Mouse (Mus musculus) testis, postnatal 14 days (tissue): ENCODE measurements around the gene Bhlhe41.

Experiments used
- DNase-seq: peaks from one replicate; pipeline ENCODE4 v3.0.0; 2021; ENCODE audit warnings: low spot score

Bhlhe41 gene

DNA sequence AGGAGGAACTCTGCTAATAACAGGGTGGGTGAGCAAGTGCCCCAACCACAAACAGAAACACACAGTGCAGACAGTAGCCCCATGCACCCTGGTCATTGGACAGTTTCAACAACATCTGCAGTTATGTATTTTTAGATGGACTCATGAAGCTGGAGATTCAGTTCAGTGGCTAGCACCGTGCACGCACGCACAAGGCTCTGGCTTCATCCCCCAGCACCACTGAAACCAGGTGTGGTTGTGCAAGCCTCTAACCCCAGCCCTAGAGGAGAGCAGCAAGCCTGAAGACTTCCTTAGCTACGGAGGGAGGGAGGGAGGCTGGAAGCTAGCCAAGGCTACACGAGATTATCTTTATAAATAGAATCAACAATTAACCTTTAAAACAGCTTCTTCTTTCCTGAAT is 19.7 kb downstream of the Bhlhe41 start:
- DNase-seq = no peak

DNA sequence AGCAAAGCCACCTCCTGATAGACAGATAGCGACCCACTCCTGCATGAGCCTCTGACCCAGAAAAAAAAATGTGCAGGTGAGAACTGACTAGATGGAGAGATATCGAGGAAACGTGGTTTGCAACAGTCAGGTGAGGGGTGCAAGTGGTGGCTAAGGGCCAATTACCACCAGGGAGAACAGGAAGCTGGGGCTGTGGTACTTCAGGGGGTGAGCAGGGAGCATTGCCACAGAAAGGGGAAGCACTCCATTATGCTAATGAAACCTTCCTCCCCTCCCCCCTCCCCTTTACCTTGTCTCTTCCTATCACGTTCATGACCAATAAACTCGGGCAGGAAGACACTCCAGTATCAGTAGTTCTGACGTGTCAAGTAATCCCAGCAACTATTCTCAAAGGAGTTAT is 30.0 kb downstream of the Bhlhe41 start:
- DNase-seq = no peak

DNA sequence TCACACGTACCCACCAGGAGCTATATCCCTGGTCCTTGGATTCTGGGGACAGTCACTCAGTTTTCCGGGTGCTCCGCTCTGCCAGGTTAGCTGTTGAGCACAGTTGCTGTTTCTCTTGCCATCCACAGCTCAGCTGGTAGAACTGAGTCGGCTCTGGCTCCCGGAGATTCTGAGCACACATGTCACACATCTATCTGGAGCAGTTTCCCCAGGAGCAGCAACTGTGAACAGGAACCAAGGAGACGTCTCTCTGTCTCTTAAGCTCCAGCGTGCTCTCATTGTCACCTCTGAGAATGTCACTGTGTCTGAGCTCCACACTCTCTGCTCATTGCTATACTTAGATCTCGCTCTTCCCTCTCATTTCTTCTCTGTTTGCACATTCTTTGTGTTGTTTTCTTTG is 32.4 kb downstream of the Bhlhe41 start:
- DNase-seq = no peak

DNA sequence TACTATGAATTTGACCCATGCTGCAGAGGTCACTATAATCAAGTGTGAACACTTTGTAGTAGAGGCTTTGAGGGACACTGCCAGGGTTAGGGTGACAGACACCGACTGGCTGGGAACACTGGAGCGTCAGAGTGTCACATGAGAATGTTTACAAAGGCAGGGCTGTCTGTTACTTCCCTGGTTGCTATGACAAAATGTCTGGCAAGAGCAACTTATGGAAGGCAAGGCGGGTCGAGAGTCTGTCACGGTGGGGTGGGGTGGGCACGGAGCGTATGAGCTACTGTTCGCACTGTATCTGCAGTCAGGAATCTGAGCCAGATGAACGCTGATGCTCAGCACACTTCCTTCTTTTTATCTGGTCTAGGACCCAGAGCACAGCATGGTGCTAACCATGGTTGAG is 34.7 kb downstream of the Bhlhe41 start:
- no peak for DNase-seq

DNA sequence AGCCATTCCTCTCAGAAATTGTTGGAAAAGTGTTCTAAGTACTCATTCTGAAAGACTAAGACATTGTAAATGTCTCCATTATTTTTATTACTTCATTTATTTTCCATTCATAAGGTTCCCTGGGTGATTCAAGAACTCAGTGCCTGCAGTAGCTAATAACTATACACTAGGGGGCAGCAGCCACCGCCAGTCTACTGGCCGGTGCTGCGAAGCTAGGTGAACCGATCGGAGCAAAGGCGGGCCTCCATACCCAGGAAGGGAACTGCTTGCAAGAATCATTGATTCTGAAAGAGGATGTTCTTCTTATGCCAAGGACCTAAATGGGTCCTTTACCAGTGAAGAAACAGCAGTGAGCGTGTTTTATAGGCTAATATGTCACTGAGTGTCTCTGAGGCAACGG is 35.2 kb downstream of the Bhlhe41 start:
- DNase-seq = peak; percentile 51

DNA sequence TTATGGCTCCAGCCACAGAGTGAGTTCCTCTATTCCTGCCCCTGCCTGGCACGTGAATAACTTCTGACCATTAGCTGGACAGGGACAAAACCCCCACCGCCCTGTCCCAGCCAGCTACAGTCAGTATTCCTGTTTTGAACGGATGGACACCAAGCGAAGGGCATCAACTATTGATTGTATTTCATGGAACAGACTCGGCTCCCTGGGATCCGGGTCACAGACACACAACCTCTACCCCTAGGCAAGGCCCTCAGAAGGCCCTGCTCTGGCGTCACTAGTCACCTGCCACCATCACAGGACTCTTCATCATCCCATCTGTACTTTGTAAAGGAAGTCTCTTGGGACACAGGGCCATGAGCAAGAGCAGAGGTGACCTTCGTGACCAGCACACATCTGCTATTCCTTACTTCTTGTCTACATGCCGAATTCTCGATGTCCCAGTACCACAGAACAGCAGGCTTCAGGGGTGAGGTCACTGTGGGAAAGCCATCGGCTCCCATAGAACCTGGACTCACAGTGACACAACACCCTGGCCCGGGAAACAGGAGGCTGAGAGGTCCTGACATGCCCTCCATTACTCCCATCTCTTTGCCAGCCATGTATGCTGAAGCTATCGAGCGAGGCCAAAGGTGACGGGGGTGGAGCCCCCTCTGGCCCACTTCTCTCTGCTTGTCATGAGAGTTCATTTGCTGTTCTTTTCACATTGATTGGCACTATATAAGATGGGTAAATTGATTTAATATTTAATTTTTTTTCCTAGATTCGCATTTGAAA is 36.1 kb downstream of the Bhlhe41 start:
- DNase-seq = no peak

DNA sequence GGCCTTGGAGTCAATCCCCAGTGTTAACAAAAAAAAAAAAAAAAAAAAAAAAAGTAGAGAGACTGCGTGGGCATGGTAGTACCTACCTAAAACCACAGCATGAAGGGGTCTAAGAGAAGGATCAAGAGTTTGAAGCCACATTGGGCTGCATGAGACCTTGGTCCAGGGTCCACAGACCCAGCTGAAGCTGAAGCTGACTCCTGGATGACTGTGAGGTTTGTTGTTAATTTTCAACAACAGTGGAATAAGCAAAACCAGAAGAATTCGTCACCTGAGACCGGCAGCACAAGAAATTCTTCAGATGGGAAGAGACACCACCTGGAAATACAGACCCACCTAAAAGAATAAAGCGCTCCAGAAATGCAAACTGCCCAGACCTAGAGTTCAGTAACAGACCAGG is 39.1 kb downstream of the Bhlhe41 start:
- DNase-seq = no peak

DNA sequence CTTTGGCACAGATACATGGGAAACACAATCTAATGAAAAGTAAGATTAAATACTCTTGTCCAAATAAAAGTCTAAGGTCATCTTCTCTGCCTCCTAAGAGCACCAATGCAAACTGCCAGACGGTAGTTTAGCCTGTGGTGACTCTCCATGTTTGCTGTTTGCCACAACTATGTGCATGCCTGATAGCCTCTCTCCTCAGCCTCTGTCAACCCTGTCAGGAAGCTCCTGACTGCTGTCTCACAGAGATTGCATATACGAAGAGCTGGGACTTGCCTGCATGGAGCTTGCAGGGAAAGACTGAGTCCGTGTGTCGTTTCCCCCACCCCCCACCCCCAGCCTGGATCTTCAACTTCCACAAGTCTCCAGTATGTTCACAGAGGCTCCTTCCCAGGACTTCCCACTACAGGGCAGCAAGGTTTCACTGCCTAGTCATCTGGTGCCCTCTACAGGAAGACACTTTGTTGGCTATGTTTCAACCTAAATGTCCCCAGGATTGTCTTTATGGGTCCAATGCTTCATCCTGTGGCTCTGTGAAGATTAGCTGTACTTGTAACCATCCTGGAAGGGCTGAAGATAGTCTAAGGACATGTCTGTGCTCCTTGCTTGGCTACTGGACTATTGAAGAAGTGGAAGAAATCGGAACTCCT is 41.6 kb downstream of the Bhlhe41 start:
- DNase-seq = no peak

DNA sequence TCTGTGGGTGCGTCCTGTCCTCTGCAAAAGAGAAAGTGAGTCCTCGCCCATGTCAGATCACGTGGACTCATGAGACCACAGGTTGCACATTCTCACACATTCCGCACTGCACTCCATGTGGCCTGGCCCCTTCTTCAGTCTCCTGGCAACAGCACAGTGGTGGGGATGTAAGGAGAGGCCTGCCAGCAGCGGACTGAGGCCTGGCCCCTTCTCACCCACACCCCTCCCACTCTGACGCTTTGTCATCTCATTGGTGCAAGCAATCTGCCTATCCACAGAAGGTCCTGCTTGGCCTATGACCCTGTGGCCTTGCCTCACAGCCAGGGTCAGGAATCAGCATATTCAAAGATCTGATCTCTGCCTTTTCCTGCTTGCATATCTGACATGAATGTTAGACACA is 42.3 kb downstream of the Bhlhe41 start:
- DNase-seq = no peak

DNA sequence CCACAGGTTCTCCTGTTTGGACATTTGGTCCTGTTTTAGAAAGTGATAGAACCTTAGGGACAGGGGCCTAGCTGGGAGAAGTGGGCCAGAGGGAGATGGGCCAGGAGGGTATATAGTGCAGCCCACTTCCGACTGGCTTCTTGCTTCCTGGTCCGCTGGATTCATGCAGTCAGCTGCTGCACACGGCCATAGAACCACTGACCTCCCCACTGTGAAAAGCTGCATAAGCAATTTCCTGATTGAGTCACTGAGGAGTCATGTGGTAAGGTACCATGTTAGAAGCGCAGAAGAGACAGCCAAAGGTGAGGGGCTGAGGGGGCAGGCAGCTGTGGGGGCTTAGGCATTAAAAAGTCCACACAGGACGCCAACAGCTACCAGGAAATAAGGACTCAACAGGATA is 43.1 kb downstream of the Bhlhe41 start:
- no peak for DNase-seq

DNA sequence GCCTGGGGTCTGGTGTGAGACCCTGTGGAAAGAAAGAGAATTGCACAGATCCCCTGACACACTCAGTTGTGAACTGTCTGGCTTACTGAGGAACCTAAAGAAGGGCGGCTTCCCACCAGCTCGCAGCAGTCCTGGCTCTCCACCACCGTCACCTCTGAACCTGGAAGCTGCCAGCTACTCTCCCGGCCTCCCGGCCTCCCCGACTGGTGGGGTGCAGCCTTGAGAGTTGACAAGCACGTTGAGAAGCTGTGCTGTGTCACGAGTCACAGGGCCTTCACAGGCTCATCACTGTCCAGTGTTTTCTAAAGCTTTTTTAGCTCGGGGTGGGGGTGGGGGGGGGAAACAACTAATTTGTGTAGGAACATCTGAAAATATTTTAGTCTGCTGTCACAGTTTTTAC is 46.2 kb downstream of the Bhlhe41 start:
- DNase-seq = no peak

DNA sequence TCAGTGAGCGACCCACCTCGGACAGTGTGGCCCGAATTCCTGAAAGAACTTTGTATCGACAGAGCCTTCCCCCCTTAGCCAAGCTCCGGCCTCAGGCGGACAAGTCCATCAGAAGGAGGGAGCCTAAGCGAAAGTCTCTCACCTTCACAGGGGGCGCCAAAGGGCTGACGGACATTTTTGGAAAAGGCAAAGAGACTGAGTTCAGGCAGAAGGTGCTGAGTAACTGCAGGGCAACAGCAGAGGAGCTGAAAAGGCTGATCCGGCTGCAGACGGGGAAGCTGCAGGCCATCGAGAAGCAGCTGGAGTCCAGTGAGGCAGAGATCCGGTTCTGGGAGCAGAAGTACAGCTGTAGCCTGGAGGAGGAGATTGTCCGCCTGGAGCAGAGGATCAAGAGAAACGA is 50.2 kb downstream of the Bhlhe41 start:
- no peak for DNase-seq

DNA sequence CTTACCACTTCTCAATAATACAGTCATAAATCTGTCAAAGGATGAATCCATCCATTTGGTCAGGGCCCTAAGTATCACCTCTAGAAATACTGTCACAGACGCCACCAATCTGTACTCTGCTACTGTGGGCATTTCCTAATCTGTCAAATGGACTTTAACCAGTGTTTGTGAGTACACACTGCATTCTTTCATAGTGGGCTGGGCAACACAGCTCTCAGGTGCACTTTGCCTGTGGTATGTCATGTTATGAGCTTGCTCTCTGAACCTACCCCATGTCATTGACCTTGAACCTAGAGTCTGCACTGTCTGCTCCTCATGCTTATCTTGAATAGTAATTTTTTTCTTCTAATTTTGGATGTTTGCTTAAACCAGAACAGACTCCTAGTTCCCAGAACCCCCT is 54.2 kb downstream of the Bhlhe41 start:
- no peak for DNase-seq

DNA sequence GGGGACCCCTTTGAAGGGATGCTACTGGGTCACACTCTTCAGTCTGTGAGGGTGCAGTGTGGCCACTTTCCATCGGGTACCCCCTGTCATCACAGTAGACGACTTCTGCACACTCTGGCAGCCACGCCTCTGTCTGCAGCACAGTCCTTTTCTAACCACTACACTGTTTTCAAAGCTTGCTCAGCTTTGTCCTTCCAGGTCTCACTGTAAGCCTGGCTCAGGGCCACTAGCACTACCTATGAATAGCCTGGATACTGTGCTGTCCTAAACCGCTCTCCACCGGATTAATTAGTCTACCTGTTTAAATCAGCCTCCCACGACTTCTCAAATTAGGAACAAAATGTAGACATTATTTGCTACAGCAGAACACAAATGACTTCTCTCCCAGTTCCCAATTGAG is 55.3 kb downstream of the Bhlhe41 start:
- DNase-seq = no peak

DNA sequence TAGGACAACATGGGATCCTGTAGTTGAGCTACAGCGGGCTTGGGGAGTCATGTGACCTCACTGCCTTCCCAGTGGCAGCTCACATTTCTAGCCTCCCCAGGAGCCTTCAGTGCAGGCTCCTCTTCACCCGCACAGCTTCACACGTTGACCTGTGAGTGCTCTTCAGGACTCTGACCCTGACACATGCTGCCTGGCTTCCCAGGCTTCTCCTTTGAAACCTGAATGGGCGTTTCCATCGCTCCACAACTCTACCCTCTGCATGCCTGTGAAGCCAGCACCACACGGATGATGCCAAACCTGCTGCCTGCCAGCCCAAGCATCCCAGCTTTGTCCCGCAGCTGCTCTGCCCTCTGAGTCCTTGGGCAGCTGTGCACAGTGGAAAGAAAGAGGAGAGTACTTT is 55.8 kb downstream of the Bhlhe41 start:
- DNase-seq = no peak
